Mouse (Mus musculus): ENCODE measurements at regions not wholly inside any gene's neighbourhood (a gene's known extent, or its start where the extent isn't known, plus 50 kb on each side); places are given as distances from the start of the nearest gene placed in this dataset.
"Not testable (repeated sequence)": the region's sequence is repeated elsewhere in the genome, so short reads cannot be mapped to it uniquely, and the experiment has no call there.

- no peak for DNase-seq (ENCODE audit: low read depth, low spot score)
Observed at GRCm38 (mm10) chr1:189584831-189585230, 103.1 kb downstream of the Cenpf start.

GRCm38 (mm10) chr1:189581427-189581826 is 106.5 kb downstream of the Cenpf start:
- DNase-seq (ENCODE audit: low read depth, low spot score) = no peak

GRCm38 (mm10) chr1:189579358-189579757 is 108.5 kb downstream of the Cenpf start:
- peak; percentile 64 for DNase-seq (ENCODE audit: low read depth, low spot score)

GRCm38 (mm10) chr1:189576311-189577002 is 111.4 kb downstream of the Cenpf start:
- DNase-seq (ENCODE audit: low read depth, low spot score) = no peak

GRCm38 (mm10) chr1:189575525-189576240 is 112.2 kb downstream of the Cenpf start:
- DNase-seq (ENCODE audit: low read depth, low spot score) = no peak

- no peak for DNase-seq (ENCODE audit: low read depth, low spot score)
Observed at GRCm38 (mm10) chr1:189566491-189566890, 121.4 kb downstream of the Cenpf start.

GRCm38 (mm10) chr1:189561831-189562230 is 126.1 kb downstream of the Cenpf start:
- DNase-seq (ENCODE audit: low read depth, low spot score) = no peak

- no peak for DNase-seq (ENCODE audit: low read depth, low spot score)
Observed at GRCm38 (mm10) chr1:189560576-189560975, 127.3 kb downstream of the Cenpf start.

- DNase-seq (ENCODE audit: low read depth, low spot score) = peak; percentile 41
Observed at GRCm38 (mm10) chr1:189550851-189551250, 137.0 kb downstream of the Cenpf start.

- no peak for DNase-seq (ENCODE audit: low read depth, low spot score)
Observed at GRCm38 (mm10) chr1:189532834-189533233, 130.8 kb upstream of the Kcnk2 start.

- no peak for DNase-seq (ENCODE audit: low read depth, low spot score)
Observed at GRCm38 (mm10) chr1:189526329-189526728, 124.3 kb upstream of the Kcnk2 start.

GRCm38 (mm10) chr1:189515476-189515875 is 113.4 kb upstream of the Kcnk2 start:
- DNase-seq (ENCODE audit: low read depth, low spot score) = no peak

GRCm38 (mm10) chr1:189513358-189513757 is 111.3 kb upstream of the Kcnk2 start:
- DNase-seq (ENCODE audit: low read depth, low spot score) = no peak

GRCm38 (mm10) chr1:189507301-189507700 is 105.2 kb upstream of the Kcnk2 start:
- not testable (repeated sequence) for DNase-seq (ENCODE audit: low read depth, low spot score)

- DNase-seq (ENCODE audit: low read depth, low spot score) = no peak
Observed at GRCm38 (mm10) chr1:189499703-189500102, 97.6 kb upstream of the Kcnk2 start.

GRCm38 (mm10) chr1:189499141-189499540 is 97.1 kb upstream of the Kcnk2 start:
- DNase-seq (ENCODE audit: low read depth, low spot score) = no peak

- no peak for DNase-seq (ENCODE audit: low read depth, low spot score)
Observed at GRCm38 (mm10) chr1:189497031-189497430, 95.0 kb upstream of the Kcnk2 start.

- DNase-seq (ENCODE audit: low read depth, low spot score) = no peak
Observed at GRCm38 (mm10) chr1:189495386-189496150, 93.5 kb upstream of the Kcnk2 start.

GRCm38 (mm10) chr1:189494896-189495295 is 92.8 kb upstream of the Kcnk2 start:
- peak; percentile 79 for DNase-seq (ENCODE audit: low read depth, low spot score)

- no peak for DNase-seq (ENCODE audit: low read depth, low spot score)
Observed at GRCm38 (mm10) chr1:189485336-189485735, 83.3 kb upstream of the Kcnk2 start.

GRCm38 (mm10) chr1:189483331-189483730 is 81.3 kb upstream of the Kcnk2 start:
- DNase-seq (ENCODE audit: low read depth, low spot score) = no peak

- DNase-seq (ENCODE audit: low read depth, low spot score) = no peak
Observed at GRCm38 (mm10) chr1:189478051-189478450, 76.0 kb upstream of the Kcnk2 start.
